ENCODE assay signal across 15 mouse cellular contexts in the genomic region with DNA sequence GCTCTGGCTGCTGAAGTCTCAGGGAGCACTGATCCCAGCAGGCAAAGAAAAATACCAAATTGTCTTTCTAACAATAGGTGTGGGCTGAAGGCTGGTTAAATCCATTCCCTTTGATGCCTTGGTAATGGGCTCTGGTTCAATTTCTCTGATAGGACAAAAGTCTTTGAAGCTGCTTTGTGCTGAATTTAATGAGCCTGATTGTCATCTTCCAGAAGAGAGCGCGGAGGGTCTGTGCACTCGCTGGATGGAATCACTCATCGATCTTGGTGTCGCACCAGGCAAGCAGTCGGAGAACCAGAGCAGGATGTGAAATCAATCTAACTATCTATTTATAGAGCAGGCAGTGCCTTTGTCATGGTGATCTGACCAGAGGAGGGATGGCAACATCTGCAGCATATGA.
DNase-seq lines count a peak whose midpoint lies in the region; ATAC-seq and TF ChIP-seq lines count a peak whose summit lies in the region.
"Had no signal": no experiment of that assay in that cellular context is flagged by ENCODE, and none has a peak within 500 bp of the region (broad histone marks: within the 10 kb centered on the region; RNA-seq: fewer than 3 reads in every experiment).

No protein-coding gene starts in this region.

- H3K4me2 ChIP-seq in heart, embryonic 13.5 days, result 0 out of 2 replicates have a peak overlapping the region, but pooled peaks have one; percentile 8
- no peak overlapping the region for H3K4me2 ChIP-seq in hindbrain, embryonic 11.5 days (replicated peaks; ENCODE audit: low read depth, low read length)
- peak overlapping the region; percentile 3; the same call in 1 of the 2 replicates for H3K4me2 ChIP-seq in midbrain, embryonic 14.5 days (ENCODE audit: low read length)
- H3K4me2 ChIP-seq in liver, postnatal 0 days (ENCODE audit: low read depth, low read length), result no peak overlapping the region
- H3K4me2 ChIP-seq: liver, embryonic 12.5 days had no signal

- TF ChIP-seq EP300 in liver, postnatal 0 days (IDR thresholded peaks at IDR 0.05; ENCODE audit: low read depth), result no peak

- WGBS in heart, embryonic 13.5 days, result 26% methylated on average over 6 of the region's 6 CpGs
- WGBS in hindbrain, embryonic 11.5 days, result 10% methylated on average over 6 of the region's 6 CpGs
- 3% methylated on average over 6 of the region's 6 CpGs for WGBS in midbrain, embryonic 14.5 days
- 45% methylated on average over 6 of the region's 6 CpGs for WGBS in liver, postnatal 0 days (ENCODE audit: insufficient replicate concordance)

- no peak overlapping the region for H3K4me3 ChIP-seq in heart, embryonic 13.5 days
- no peak overlapping the region for H3K4me3 ChIP-seq in hindbrain, embryonic 11.5 days (ENCODE audit: low read depth, low read length)
- no peak overlapping the region for H3K4me3 ChIP-seq in midbrain, embryonic 14.5 days (replicated peaks; ENCODE audit: low read depth, low read length)
- H3K4me3 ChIP-seq in liver, postnatal 0 days (ENCODE audit: low read depth, low read length), result no peak overlapping the region
- H3K4me3 ChIP-seq: liver, embryonic 12.5 days; megakaryocyte, embryonic 14.5 days had no signal

- TF ChIP-seq CTCF in liver, postnatal 0 days (IDR thresholded peaks at IDR 0.05; ENCODE audit: low read depth), result no peak

- no peak for DNase-seq in heart, adult 11 months
- peak; percentile 27 for DNase-seq in embryo, embryonic 11 days
- peak; percentile 40 for DNase-seq in hindbrain, embryonic 11.5 days (ENCODE audit: low spot score)
- DNase-seq in midbrain, embryonic 14.5 days, result peak; percentile 64
- no peak for DNase-seq in kidney, postnatal 10 days
- DNase-seq in liver, postnatal 0 days, result no peak
- no peak for DNase-seq in frontal cortex, postnatal 10 days (ENCODE audit: low spot score in 2 of 2)
- DNase-seq: adrenal gland, adult 8-10 months; cerebellum, adult 2 months; kidney, postnatal 25 days; spleen, adult 18-20 months had no signal

- H3K27ac ChIP-seq in heart, embryonic 13.5 days (replicated peaks), result no peak overlapping the region
- peak overlapping the region; percentile 42; the same call in 1 of the 2 replicates for H3K27ac ChIP-seq in hindbrain, embryonic 11.5 days (ENCODE audit: low read depth, low read length)
- H3K27ac ChIP-seq in midbrain, embryonic 14.5 days (replicated peaks; ENCODE audit: low read depth, low read length), result peak overlapping the region; percentile 38
- H3K27ac ChIP-seq in liver, postnatal 0 days (ENCODE audit: low read depth), result no peak overlapping the region
- H3K27ac ChIP-seq: liver, embryonic 12.5 days had no signal

- peaks cover 8% of the 10 kb centered on the region for H3K4me1 ChIP-seq in heart, embryonic 13.5 days
- H3K4me1 ChIP-seq in hindbrain, embryonic 11.5 days (replicated peaks; ENCODE audit: control insufficient read depth, insufficient read depth, low read length), result 0 out of 2 replicates have a peak, but pooled peaks cover 3% of the 10 kb centered on the region
- H3K4me1 ChIP-seq in midbrain, embryonic 14.5 days (ENCODE audit: control insufficient read depth, insufficient read depth, low read length), result peaks cover 3% of the 10 kb centered on the region; the same call in 1 of the 2 replicates
- H3K4me1 ChIP-seq in liver, postnatal 0 days (ENCODE audit: insufficient read depth), result no peaks in the 10 kb centered on the region
- H3K4me1 ChIP-seq: liver, embryonic 12.5 days had no signal

- H3K9ac ChIP-seq in heart, embryonic 13.5 days, result no peak overlapping the region
- H3K9ac ChIP-seq in hindbrain, embryonic 11.5 days (ENCODE audit: low read depth, low read length), result no peak overlapping the region
- H3K9ac ChIP-seq in midbrain, embryonic 14.5 days (replicated peaks; ENCODE audit: low read length), result no peak overlapping the region
- no peak overlapping the region for H3K9ac ChIP-seq in liver, postnatal 0 days (replicated peaks)
- H3K9ac ChIP-seq: liver, embryonic 12.5 days had no signal

- ATAC-seq in heart, embryonic 13.5 days (ENCODE audit: extremely low read depth, insufficient number of reproducible peaks, low FRiP score, low TSS enrichment), result no peak
- peak; percentile 63 for ATAC-seq in hindbrain, embryonic 11.5 days (ENCODE audit: low FRiP score)
- ATAC-seq in midbrain, embryonic 14.5 days (ENCODE audit: low FRiP score, low TSS enrichment), result peak; percentile 42; the same call in 1 of the 2 replicates
- ATAC-seq in liver, postnatal 0 days, result no peak
- ATAC-seq: liver, embryonic 12.5 days had no signal

- no peaks in the 10 kb centered on the region for H3K9me3 ChIP-seq in heart, embryonic 13.5 days
- H3K9me3 ChIP-seq in hindbrain, embryonic 11.5 days (ENCODE audit: control insufficient read depth, low read length), result no peaks in the 10 kb centered on the region
- no peaks in the 10 kb centered on the region for H3K9me3 ChIP-seq in midbrain, embryonic 14.5 days (ENCODE audit: control insufficient read depth, low read length)
- H3K9me3 ChIP-seq in liver, postnatal 0 days (ENCODE audit: low read length), result no peaks in the 10 kb centered on the region
- H3K9me3 ChIP-seq: G1E; liver, embryonic 12.5 days; megakaryocyte, embryonic 14.5 days had no signal

- H3K27me3 ChIP-seq in heart, embryonic 13.5 days (replicated peaks), result no peaks in the 10 kb centered on the region
- H3K27me3 ChIP-seq in hindbrain, embryonic 11.5 days (ENCODE audit: control insufficient read depth, insufficient read depth, low read length), result no peaks in the 10 kb centered on the region
- no peaks in the 10 kb centered on the region for H3K27me3 ChIP-seq in midbrain, embryonic 14.5 days (ENCODE audit: control insufficient read depth, insufficient read depth, low read length)
- H3K27me3 ChIP-seq in liver, postnatal 0 days (ENCODE audit: insufficient read depth, low read length), result no peaks in the 10 kb centered on the region
- H3K27me3 ChIP-seq: liver, embryonic 12.5 days had no signal

- H3K36me3 ChIP-seq in heart, embryonic 13.5 days, result no peaks in the 10 kb centered on the region
- no peaks in the 10 kb centered on the region for H3K36me3 ChIP-seq in hindbrain, embryonic 11.5 days (ENCODE audit: control insufficient read depth, insufficient read depth, low read length)
- no peaks in the 10 kb centered on the region for H3K36me3 ChIP-seq in midbrain, embryonic 14.5 days (ENCODE audit: control insufficient read depth, insufficient read depth, low read length)
- no peaks in the 10 kb centered on the region for H3K36me3 ChIP-seq in liver, postnatal 0 days (replicated peaks; ENCODE audit: insufficient read depth, low read length)
- H3K36me3 ChIP-seq: G1E; liver, embryonic 12.5 days had no signal

Comparison
In these comparisons a context has a peak if more than half of its experiments do, and no peak if none do; other contexts are left out.
1. ATAC-seq: peak in hindbrain, embryonic 11.5 days (single experiment) and midbrain, embryonic 14.5 days (single experiment); none in heart, embryonic 13.5 days (single experiment) and liver, postnatal 0 days (single experiment).
2. H3K27ac ChIP-seq: peak in hindbrain, embryonic 11.5 days (single experiment) and midbrain, embryonic 14.5 days (single experiment); none in heart, embryonic 13.5 days (single experiment) and liver, postnatal 0 days (single experiment).
3. H3K4me2 ChIP-seq: peak in heart, embryonic 13.5 days (single experiment) and midbrain, embryonic 14.5 days (single experiment); none in hindbrain, embryonic 11.5 days (single experiment) and liver, postnatal 0 days (single experiment).
4. DNase-seq: peak in embryo, embryonic 11 days (single experiment), hindbrain, embryonic 11.5 days (single experiment) and midbrain, embryonic 14.5 days (single experiment); none in heart, adult 11 months (single experiment), kidney, postnatal 10 days (single experiment), liver, postnatal 0 days (single experiment) and frontal cortex, postnatal 10 days (0 of 2).